Mouse (Mus musculus): ENCODE measurements at regions not wholly inside any gene's neighbourhood (a gene's known extent, or its start where the extent isn't known, plus 50 kb on each side); places are given as distances from the start of the nearest gene placed in this dataset.
A peak's percentile ranks its signal among the peaks of the same experiment; 100 is the strongest.

DNA sequence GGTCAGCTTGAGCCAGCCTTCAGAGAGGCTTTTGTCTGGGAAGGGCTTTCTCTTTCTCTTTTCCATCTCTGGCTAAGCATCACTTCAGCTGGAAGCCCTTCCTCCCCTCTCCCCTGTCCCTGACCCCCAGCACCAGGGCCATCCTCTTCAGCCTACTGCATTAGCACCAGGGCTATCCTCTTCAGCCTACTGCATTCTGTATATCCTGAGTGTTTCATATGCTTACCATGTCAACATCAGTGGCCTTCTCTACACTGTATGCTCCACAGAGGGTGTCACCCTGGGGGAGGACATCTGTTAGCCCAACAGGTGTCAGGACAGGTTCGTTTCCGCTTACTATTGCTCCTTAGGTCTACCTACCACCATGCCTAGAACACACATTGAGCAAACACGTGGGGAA lies 282.5 kb downstream of the Rps24 start:
- ATAC-seq (replicated peaks; ENCODE audit: poor library complexity): no peak

DNA sequence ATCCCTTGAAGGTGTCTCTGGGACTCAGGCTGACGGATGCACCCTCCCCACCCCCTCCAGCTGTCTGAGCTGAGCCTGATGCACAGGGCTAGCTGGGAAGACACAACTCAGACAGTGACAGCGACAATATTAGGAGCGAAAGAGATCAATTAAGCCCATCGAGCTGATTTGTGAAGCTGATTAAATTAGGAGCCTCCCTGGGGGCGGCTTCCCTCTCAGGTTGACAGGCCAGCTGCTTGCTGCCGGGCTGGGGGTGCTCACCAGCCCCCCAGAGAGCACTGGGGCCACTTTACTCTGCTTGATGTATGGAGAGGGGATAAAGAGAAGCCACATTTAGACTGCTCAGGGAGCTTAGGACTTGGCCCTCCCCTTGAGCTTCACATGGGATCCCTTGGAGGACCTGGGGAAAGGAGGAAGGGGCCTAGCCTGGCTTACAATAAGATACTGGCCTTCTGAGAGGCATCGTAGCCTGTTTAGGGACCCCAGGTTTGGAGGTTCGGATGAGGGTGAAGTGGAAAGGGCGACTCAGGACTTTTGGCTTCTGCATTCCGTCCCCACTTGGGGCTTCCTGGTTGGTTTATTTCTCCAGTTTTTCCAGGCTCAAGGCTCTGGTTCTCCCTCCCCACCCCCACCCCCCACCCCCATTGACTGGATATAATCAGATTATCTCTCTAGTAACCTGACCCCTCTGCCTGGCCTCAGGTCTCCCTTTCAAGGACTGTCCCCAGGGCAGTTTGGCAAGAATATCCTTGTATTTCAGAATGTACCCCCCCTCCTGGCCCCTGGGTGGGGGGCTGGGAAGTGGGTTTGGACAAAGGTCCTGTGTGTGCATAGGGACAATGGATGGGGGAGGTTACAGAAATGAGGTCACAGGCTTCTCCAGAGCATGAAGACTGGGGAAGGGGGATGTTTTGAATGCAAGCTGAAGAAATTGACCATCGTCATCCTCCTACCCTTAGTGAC lies 283.4 kb downstream of the Rps24 start:
- ATAC-seq (replicated peaks; ENCODE audit: poor library complexity): no peak

GRCm38 (mm10) chr14:24771663-24772062 lies 284.7 kb downstream of the Rps24 start:
- no peak for ATAC-seq (replicated peaks; ENCODE audit: poor library complexity)

DNA sequence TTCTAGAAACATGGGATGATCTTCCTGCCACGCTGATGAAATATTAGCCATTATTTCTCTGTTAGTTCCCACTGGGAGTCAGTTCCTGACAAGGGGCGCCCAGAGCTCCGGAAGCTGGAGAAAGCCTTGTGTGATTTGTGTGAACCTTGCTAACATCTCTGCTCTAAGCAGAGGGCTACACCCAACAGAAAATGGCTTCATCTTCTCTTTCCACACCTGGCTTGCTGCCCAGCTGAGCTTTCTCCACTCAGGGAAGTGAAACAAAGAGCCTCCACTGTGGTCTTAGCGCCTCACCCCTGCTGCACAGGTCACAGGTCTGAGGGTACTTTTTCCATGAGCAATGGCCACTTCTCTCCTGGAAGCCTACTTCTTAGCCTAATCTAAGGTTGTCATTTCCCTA lies 285.2 kb downstream of the Rps24 start:
- ATAC-seq (replicated peaks; ENCODE audit: poor library complexity): 0 out of 2 replicates have a peak, but pooled peaks have one; percentile 29

DNA sequence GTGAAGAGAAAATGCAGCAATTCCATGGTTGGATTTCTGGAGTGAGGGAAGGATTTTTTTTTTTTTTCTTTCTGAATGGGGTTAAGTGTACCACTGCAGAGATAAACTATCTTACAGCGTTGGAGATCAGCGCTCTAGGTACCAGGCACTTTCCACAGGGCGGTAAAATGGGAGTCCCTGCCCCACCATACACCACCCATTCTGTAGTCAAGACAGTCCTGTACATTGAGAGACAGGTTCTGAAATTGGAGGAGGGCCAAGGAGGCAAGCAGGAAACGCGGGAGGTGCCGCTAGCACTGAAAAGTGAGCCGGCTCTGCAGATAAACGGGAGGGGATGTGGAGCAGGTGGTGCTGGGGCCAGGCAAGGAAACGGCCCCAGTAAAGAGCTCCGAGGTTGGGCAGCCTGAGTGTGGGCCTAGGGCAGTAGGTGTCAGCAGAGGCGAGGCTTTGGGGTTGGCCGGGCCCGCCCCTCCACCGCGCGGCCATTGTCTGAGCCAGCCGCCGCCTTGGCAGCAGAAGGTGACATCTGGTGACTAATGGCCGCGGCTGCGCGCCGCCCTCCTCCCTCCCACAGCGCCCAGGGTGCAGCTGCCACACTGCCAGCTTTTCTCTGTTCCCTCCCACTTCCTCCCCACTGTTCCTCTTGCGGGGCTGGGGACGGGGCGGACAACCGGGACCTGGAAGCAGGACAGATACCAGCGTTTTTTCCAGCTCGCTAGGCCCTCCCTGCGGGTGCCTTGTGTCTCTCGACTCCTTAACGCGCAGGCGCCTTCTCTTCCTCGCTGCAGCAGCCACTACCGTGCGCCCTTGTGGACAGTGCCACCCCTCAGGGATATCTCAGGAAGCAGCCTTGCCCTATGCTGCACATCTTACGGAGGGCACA lies 292.1 kb downstream of the Rps24 start:
- peak; percentile 89 for ATAC-seq (replicated peaks; ENCODE audit: poor library complexity)

DNA sequence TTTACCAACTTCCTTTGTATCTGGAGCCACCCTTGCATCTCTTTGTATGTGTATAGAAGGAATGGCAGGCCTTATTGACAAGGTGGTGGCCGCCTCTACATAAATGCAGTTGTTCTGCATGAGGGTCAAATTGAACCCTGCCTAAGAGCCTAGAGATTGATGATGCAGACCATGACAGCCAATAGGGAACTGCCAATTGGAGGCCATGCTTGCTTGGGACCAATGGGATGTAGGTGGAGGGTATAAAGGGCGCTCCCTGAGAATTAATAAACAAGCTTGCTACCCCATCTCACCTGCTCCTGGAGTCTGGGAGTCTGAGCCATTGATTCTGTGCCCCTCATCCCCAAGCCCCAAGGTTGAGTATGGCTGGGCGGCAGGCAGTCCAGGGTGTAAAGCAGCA lies 294.7 kb downstream of the Rps24 start:
- no peak for ATAC-seq (replicated peaks; ENCODE audit: poor library complexity)

- no peak for ATAC-seq (replicated peaks; ENCODE audit: poor library complexity)
Observed at GRCm38 (mm10) chr14:24783889-24784288, 297.0 kb downstream of the Rps24 start.

DNA sequence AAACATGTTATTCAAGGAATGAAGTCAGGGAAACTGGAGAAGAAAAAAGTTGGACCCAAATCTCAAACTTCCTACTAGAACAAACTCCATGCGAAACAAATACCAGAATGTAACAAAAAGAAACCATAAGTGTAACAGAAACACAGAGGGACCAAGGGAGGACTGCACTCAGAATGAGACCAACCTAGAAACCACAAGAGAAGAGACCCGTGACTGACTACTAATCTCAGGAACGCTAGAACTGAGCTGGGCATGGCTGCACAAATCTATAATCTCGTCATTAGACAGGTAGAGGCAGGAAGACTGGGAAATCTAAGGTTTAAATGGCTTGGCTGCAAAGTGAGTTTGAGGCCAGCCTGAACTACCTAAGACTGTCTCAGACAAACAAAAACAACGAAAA lies 298.5 kb downstream of the Rps24 start:
- ATAC-seq (replicated peaks; ENCODE audit: poor library complexity): no peak

GRCm38 (mm10) chr14:24793375-24794285 lies 306.7 kb downstream of the Rps24 start:
- no peak for ATAC-seq (replicated peaks; ENCODE audit: poor library complexity)

DNA sequence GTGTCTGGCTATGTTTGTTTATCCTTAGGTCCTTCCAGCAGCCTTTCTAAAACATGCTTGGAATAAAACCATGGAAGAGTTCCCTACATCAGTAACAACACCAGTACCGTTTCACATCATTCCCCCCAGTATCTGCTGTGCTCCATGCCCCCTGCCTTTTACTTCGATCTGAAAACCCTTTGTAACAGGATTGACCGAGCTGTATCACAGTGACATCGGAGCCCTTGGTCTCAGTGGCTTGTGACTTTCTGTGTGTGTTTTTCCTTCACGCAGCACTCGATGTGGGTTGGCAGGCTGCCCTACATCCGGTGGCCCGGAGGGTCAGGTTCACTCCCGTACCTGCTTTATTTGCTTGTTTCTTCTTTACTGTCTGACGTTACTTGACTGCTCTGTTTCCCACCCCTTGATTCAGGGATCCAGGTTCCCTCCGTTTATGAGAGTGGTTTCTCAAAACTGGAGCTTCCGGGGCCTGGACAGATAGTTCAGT lies 307.5 kb downstream of the Rps24 start:
- ATAC-seq (replicated peaks; ENCODE audit: poor library complexity): no peak

GRCm38 (mm10) chr14:24797494-24797893 lies 310.6 kb downstream of the Rps24 start:
- no peak for ATAC-seq (replicated peaks; ENCODE audit: poor library complexity)

GRCm38 (mm10) chr14:24798066-24798465 lies 311.1 kb downstream of the Rps24 start:
- no peak for ATAC-seq (replicated peaks; ENCODE audit: poor library complexity)

- ATAC-seq (replicated peaks; ENCODE audit: poor library complexity): no peak
Observed at GRCm38 (mm10) chr14:24803001-24803655, 316.2 kb downstream of the Rps24 start.

DNA sequence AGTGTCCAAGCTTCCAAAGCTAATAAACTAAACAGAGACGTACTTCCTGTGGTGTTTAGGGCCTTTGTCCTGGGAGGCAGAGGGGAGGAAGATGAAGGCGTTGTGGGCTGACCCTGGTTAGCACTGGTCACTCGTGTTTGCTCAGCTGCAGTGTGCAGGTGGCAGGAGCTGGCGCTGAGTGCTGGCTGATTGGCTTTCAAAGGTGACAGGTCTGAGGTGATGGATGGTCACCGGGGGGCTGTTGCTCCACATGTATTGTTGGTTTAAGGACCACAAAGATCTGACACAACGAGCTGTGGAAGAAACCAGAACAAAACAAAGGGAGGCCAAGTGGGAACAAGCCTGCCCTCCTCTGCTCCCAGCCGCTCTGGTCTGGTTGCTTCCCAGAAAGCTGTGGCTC lies 320.1 kb downstream of the Rps24 start:
- no peak for ATAC-seq (replicated peaks; ENCODE audit: poor library complexity)

- ATAC-seq (replicated peaks; ENCODE audit: poor library complexity): no peak
Observed at GRCm38 (mm10) chr14:24822876-24823567, 336.1 kb downstream of the Rps24 start.

- ATAC-seq (replicated peaks; ENCODE audit: poor library complexity): no peak
Observed at GRCm38 (mm10) chr14:24824351-24824750, 337.4 kb downstream of the Rps24 start.

- no peak for ATAC-seq (replicated peaks; ENCODE audit: poor library complexity)
Observed at GRCm38 (mm10) chr14:24825722-24826386, 338.9 kb downstream of the Rps24 start.

GRCm38 (mm10) chr14:24826471-24827337 lies 339.8 kb downstream of the Rps24 start:
- ATAC-seq (replicated peaks; ENCODE audit: poor library complexity): no peak
